Mouse (Mus musculus) urinary bladder, postnatal 10 days (tissue): ENCODE measurements around the gene Mdga1.
"Not testable (repeated sequence)": the region's sequence is repeated elsewhere in the genome, so short reads cannot be mapped to it uniquely, and the experiment has no call there.

Experiments used
- DNase-seq: peaks from one replicate; pipeline ENCODE4 v3.0.0; 2022; ENCODE audit warnings: low spot score

The Mdga1 gene

GRCm38 (mm10) chr17:29796086-29796485 is 173.8 kb downstream of the Mdga1 start:
- DNase-seq = peak; percentile 30

GRCm38 (mm10) chr17:29795050-29795770 is 174.7 kb downstream of the Mdga1 start:
- DNase-seq = no peak

GRCm38 (mm10) chr17:29791531-29792050 is 178.3 kb downstream of the Mdga1 start:
- no peak for DNase-seq

- no peak for DNase-seq
Measured at GRCm38 (mm10) chr17:29790231-29790740, 179.6 kb downstream of the Mdga1 start.

- DNase-seq = no peak
Measured at GRCm38 (mm10) chr17:29789715-29790114, 180.2 kb downstream of the Mdga1 start.

GRCm38 (mm10) chr17:29788573-29788972 is 181.3 kb downstream of the Mdga1 start:
- no peak for DNase-seq

- no peak for DNase-seq
Measured at GRCm38 (mm10) chr17:29784820-29785219, 185.1 kb downstream of the Mdga1 start.

GRCm38 (mm10) chr17:29781472-29781871 is 188.4 kb downstream of the Mdga1 start:
- DNase-seq = not testable (repeated sequence)

GRCm38 (mm10) chr17:29778021-29778420 is 191.9 kb downstream of the Mdga1 start:
- no peak for DNase-seq
